Mouse (Mus musculus): ENCODE measurements around the gene Arhgap24.

Gene Arhgap24

DNA sequence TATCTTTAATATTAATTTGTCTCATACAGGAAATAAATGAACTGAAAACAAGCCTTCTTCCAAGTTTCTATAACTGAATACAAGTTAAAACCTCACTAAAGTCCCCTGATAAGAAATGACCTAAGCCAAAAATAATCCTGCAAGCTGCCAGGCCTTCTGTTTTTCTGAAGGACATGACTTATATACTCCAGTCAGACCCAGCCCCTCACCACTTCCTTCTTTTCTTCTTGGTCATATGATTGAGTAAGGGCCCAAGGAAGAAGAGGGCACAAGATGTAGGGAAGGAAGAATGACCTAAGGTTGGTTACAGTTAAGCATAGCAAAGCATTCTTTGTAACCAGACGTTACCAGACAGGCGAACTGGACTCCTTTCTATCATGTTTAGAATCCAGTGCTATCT is 21.1 kb downstream of the Arhgap24 start:
- no peak for DNase-seq (ENCODE audit: low read depth)

DNA sequence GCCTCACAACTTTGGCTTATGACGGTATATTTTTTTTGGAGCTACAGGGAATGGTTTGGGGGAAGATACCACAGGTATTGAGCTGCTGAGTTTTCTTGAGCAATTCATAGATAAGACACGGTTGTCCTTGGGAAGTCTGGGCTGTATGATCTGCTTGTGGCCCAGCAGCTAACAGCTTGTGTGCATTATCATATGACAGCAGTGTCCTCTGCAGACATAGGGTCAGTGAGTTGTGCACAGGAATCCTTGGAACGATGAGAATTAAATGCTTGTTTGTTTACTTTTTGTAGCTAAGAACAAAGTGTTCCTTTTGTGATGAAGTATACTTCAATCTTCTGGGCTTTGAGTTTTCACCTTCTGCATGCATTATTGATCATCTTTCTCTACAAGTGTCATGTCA is 21.9 kb downstream of the Arhgap24 start:
- DNase-seq (ENCODE audit: low read depth): no peak

DNA sequence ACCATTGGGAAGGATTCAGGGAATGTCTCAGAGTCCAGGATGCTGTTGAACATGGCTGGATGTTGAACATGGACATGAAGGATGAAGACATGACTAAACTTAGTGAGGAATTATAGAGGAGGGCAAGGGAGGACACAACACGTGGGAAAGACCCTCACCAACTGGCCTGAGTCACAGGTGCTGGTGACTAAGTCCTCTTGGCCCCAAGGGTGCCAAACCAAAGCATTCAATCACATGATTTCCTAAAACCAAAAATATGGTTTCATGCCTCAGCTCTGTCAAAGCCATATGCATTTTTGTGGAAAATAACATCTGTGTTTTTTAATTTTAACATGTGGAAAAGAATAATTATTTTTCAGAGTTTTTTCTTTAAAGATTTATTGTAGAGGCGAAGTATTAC is 22.7 kb downstream of the Arhgap24 start:
- DNase-seq (ENCODE audit: low read depth): no peak

DNA sequence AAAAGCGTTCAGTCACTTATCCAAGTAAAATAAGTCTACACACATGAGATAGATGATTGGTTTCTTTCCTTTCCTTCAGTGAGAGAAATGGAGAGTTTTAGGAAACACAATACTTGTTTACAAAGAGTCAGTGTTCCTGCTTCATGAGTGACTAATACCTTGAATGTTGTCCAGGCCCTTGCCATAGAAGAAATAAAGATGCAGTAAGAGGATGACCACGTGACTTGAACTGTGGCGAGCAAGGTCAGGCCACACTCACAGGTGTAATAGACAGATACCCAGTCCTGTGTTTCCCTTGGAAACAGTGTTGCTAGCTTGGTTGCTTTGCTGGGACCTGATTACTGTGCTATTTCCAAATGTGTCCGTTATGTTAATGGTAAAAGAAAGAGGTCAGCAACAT is 23.4 kb downstream of the Arhgap24 start:
- no peak for DNase-seq (ENCODE audit: low read depth)

DNA sequence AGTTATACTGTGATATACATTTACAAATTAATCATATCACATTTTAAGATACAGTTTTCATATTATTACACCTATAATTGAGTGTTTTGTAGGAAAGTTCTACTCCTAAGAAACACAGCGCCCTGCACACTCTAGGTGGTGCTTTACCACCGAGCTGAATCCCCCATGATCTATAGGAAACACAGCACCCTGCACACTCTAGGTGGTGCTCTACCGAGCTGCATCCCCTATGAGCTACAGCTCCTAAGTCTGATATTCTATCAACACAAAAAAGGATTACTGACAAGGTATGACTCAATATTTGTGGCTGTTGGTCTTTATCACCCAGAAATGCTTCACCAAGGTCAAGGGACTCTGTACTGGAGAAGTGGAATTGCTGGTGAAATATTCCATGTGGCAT is 27.0 kb downstream of the Arhgap24 start:
- no peak for DNase-seq (ENCODE audit: low read depth)

DNA sequence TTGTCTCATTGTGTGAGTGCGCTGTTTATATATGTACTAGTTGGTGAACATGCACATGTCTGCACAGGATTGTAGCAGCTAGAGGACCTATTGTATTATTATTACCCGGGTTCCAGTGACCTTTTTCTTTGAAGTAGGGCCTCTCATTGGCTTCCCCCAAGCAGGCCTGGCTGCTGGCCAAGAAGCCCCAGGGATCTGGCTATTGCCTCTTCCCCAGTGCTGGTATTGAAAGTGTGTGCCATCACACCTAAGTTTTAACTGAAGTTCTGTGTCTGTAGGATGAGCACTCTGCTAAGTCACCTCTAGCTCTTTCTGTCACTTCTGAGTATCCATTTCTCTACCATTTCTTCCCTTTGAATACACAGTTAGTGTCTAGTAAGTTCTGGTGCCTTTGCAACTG is 28.2 kb downstream of the Arhgap24 start:
- no peak for DNase-seq (ENCODE audit: low read depth)

DNA sequence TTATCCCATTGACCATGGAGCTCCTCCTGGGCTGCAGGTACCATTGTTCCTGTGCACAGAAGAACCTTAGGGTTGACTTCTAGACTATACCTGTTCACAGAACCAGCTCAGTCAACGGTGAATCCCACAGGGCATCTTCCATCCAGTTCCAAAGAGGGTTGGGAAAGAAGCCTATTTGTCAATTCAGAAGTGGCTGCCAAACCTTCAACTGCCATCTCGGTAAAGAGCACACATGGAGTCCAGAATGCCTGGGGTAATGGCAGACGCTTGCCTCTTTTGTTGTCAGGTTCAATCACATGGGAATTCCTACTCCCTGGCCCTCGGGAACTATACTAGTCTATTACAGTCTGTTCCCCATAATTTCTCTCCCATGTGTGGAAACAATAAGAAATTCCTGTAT is 30.5 kb downstream of the Arhgap24 start:
- no peak for DNase-seq (ENCODE audit: low read depth)

DNA sequence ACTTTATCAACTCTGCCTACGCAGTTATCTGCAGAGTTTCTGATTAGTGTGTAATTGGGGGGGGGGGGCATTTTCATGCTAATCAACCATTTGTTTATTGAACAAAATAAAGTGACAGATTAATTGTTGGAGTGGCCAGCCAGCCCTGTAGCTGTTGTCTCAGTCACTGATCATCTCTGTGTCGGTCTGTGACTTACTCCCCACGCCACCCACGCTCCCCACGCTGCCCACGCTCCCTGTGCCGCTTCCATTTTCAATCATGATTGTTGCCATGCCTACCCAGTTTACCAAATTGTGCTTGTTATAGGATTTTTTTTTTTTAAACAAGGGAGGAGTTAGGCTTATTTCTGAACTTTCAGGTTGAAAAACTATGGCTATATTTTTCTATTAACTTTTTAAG is 34.3 kb downstream of the Arhgap24 start:
- no peak for DNase-seq (ENCODE audit: low read depth)

DNA sequence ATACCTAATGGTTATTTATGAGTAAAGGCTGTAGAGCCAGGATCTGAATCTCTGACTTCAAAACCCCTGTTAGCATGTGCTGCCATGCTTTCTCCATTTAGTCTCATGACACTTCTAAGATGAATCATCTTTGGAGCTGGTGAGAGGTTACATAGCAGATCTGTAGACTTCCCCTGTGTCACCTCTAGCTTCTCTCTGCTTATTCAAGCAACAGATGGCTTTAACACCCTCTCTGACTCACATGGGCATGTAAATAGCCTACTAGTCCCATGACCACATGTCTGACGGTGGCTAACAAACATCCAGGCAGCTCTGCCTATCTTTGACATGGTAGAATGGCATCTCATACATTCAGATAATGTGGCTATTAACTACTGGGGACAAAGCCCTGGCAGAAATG is 39.3 kb downstream of the Arhgap24 start:
- DNase-seq (ENCODE audit: low read depth): no peak

DNA sequence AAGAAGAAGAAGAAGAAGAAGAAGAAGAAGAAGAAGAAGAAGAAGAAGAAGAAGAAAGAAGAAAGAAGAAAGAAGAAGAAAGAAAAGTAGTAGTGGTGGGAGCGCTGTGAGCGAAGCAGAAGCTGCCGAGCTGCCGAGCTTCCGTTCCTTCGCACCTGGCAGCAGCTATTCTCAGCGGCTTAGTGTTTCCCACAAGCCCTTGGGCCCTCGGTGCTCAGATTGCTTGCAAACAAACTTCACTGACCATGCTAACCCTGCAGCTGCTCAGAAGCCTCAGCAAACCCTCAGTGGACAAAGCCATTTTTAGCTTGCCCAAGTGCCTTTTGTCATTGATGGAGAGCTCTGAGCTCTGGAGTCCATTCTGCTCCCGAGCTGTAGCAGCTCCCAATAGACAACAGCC is 54.1 kb downstream of the Arhgap24 start:
- no peak for DNase-seq (ENCODE audit: low read depth)

DNA sequence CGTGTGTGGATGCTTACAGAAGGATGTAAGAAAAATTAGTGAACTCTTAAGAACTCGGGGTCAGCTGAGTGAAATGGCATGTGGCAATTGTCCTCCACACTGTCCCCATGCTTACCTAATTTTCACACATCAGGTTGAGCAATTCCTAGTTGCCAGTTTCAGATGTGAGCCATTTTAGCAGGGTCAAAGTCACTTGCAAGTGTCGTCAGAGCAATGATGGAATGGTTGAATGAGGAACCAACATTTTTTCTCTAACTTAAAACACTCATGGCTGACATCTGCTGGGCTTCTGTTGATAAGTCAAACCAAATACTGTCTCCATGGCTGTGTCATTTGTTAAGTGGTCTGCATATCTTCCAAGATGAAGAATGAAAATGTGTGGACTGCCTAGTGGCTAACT is 56.6 kb downstream of the Arhgap24 start:
- DNase-seq (ENCODE audit: low read depth): no peak

DNA sequence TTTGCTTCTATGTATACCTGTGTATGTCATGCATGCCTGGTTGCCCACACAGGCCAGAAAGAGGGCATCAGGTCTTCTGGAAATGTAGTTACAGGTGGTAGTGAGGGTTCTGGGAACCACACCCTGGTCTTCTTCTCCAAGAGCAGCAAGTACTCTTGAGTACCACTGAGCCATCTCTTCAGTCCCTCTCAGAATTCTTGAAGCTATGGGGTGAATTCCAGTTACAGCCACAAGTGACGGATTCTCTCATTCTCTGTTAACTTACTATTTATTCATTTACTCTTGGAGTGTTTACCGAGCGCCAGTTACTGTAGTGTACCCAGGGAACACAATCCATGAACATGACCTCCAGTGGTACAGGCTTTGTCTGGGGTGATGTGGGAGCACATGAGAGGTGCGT is 65.1 kb downstream of the Arhgap24 start:
- no peak for DNase-seq (ENCODE audit: low read depth)

DNA sequence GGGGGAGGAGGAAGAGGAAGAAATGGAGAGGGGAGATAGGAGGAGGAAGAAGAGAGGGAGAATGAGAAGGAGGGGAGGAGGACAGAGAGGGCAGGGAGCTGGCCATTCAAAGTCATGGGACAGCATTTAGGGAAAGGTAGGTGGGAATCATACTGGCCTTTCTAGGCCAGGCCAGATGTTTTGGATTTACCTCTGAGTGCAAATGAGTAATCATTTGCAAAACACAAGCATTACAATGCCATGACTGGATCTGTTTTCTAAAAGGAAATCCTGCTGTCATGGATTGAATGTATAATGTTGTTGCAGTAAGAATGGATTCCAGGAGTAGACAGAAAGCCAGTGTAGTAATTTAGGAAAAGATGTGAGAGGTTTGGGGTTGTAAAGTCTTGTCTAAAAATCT is 66.6 kb downstream of the Arhgap24 start:
- no peak for DNase-seq (ENCODE audit: low read depth)

DNA sequence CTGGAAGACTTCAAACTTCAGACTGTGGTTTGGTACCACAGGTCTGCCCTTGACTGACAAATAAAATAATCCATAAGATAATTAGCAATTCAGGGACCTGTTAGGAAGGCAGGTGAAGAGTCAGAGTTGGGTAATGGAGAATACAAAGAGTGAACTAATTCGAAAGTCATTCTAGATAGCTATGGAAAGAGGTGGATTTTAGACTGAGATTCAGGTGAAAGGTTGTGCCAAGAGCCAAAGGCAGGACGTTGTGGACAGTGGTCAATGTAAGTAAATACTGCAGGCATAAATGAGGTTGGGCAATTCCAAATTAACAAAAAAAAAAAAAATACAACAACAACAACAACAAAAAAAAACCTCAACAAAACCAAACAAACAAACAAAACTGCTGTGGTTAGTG is 67.2 kb downstream of the Arhgap24 start:
- no peak for DNase-seq (ENCODE audit: low read depth)

DNA sequence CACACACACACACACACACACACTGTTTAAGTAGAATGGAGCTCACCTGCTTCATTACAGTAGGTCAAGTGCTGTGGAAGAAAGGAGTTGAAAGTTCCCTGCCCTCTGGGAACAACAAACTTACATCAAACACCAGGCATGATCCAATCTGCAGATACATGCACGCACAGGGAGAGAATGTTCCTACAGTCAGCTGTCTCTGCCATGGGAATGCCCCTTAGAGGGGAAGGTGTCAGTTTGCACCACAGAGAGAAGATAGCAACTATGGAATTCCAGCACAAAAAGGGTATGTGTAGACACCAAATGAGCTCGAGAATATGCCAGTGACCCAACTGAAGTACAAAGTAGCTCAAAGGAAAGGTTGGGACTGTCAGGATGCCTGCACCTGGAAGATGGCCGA is 69.0 kb downstream of the Arhgap24 start:
- no peak for DNase-seq (ENCODE audit: low read depth)

DNA sequence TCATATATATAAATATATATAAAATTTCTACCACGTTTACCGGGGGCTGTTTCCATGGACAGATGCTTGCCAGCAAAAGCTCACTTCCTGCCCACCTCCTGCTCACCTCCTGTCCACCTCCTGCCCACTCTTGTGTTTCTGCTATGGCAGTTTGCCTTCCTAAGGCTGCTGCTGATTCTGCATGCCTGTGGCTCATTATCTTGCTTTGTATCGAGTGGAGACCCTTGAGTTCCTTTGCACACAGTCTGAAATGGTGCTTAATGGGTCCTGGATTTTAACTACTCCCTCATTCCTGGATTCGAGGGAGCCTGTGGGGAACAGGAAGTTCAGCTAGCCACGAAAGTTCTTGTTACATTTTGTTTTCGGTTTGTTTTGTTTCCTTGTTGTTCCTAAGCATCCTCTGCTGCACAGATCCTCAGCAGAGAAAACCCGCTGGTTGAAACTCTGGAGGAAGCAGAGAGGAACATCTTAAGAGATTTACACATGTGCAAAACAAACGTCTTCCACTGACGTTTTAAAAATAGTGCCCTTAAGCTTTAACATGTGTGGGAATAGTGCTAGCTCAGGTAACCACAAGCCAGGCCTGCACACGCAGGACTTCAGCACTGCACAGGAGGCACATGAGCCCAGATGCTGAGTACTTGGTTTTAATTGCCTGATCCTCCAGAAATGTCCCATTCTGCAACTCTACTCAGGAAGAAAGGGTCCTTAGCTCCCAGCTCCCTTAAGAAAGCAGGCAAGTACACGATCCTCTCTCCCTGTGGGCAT is 69.9 kb downstream of the Arhgap24 start:
- no peak for DNase-seq (ENCODE audit: low read depth)

DNA sequence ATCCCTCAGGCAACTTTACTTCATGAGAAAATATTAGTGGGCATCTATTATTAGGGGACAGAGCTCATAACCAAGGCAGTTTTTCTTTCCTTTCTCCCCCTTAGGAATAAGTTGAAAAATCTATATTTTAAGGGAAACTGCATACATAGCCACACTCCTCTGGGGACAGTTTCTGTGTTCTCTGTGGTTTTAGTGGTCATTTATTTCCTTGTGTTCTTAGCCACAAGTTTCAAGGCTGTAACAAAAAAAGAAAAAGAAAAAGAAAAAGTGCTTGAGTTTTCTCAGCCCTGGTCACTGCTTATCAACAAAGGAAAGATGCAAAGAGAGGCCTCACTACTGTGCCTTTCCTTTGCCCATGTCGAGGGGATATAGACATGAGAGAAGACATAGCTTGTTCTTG is 71.3 kb downstream of the Arhgap24 start:
- no peak for DNase-seq (ENCODE audit: low read depth)

DNA sequence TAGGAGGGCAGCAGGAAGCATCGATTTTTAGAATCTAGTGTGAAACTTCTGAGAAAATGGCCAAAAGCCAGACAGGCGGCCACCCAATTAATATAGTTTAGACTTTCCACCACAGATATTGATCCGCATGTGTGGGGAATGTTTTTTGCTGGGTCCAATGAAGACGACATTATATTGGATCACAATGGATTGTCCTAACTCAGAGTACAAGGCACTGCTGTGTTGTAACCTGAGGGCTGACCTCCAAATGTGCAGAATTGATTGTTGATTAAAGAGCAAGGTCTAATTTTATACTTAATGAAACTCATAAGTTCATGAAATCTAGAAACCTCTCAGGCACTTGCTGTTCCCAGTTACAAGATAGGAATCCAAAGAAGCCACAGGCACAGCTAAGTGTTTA is 74.8 kb downstream of the Arhgap24 start:
- no peak for DNase-seq (ENCODE audit: low read depth)

DNA sequence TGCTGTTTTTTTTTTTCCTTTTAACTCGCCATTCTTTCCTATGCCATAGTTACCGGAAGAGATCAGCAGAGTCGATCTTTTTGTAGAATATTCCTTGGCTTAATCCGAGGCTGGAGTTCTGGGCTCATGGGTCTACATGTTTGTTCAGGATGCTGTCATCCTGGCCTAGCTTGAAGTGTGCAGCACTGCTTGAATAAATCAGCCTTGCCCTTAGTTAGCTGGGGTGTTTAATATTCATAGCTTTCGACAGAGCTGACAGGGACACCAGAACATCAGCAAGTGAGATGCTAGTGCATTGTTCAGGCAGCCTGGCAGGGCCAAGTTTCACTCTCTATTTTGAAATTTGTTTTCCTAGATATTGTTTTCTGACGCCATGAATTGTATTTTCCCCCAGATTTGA is 79.1 kb downstream of the Arhgap24 start:
- DNase-seq (ENCODE audit: low read depth): no peak

DNA sequence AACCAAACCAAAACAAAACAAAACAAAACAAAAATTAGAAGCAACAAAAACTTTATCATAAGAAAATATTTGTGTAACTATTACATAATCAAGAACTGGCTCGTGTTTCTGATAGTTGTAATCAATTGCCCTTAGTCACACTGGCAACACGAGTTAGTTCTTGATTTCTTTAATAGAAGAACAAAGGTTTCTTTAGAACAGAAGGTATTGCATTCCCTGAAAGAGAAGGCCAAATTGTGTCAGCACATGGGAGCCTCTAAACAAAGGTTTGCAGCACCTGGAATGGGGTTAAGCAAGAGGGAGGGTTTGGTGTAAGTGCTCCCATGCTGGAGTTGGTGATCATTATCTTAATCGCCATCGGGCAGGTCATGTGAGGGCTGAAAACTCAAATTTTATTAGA is 82.8 kb downstream of the Arhgap24 start:
- DNase-seq (ENCODE audit: low read depth): no peak

DNA sequence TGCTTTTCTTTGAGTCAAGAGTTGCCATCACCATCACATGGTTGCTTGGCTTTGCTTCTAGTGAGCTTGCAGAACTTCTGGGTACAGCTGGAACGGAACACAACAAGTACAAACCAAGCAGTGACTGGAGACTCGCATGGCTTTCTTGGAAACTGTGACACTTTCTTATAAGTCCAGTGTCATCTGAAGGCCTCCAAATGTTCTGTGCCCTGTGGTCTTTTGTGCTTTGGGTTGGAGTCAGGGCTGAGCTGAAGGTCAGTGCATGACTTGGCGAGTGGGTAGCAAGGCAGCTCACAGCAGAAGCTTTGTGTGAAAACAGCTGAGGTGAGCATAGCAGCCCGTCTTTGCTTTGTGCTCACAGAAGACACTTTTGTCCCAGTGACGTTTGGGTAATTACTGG is 87.6 kb downstream of the Arhgap24 start:
- DNase-seq (ENCODE audit: low read depth): no peak

DNA sequence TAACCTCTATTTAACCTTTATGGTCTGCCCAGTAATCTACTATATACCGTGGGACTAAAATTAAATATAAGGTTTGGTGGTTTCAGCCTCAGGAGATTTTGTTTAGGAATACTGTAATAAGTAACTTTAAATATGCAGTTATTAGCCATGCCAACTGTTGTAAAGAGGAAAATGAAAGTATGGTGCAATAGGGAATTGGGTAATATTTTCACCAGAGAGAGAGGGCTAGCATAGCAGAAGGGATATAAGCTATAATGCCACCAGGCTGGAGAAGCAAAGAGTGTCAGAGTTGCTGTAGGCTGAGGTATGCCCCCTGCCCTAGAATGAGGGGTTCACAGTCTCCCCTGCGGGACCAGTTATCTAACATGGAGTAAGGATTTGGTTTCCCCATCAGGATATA is 90.3 kb downstream of the Arhgap24 start:
- DNase-seq (ENCODE audit: low read depth): no peak

DNA sequence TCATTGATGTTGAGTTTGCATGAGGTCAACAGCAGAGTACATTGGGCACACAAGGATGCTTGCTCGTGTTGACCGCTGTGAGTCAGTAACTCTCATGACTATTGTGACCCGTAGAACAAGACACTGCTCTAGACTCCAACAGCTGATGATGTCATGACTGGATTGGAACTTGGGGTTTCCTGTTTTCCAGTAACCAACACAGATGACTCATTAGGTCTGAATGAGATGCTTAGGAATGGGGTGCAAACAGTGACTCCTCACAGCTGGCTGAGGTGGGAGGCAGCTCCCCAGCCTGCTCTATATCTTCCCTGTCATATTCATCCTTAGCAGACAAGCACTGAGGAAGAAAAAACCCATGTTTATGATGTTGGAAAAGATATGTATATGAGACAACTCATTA is 95.6 kb downstream of the Arhgap24 start:
- no peak for DNase-seq (ENCODE audit: low read depth)

DNA sequence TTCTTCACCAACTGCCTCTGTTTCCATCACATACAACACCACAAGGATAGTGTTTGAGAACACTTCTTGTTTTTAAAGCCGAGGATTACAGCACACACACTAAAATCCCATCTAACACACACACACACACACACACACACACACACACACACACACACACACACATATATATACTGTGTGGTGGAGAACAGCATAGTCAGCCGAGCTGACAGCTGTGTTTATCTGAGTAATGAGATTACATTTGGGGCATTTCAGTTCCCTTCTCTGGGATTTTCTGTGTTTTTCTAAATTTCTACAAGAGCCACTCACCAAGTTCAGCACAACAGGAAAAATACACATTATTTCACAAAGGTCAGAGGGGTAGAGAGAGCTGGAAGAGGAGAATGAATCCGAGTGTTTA is 96.5 kb downstream of the Arhgap24 start:
- no peak for DNase-seq (ENCODE audit: low read depth)

DNA sequence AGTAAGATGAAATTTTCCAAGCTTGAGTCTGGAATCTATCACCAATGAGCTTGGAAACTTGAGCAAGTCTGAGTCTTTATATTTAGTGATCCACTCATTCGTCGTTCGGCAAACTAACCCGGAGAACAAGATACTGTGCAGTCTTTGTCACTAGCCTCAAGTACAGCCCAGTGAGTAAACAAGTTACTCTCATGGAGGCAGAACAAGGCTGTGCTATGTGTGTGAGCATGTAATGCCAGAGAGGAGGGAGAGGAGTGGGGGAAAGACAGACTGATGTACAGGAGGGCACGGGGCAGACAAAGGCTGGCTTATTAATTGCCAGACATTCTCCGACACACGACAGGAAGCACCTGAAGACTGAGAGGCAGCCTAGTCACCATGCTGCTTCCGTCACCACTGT is 97.2 kb downstream of the Arhgap24 start:
- DNase-seq (ENCODE audit: low read depth): no peak
